Mouse (Mus musculus) urinary bladder, postnatal 14 days (tissue): ENCODE measurements around the gene Rbm24.
A peak's percentile ranks its signal among the peaks of the same experiment; 100 is the strongest.

ENCODE experiments used
- DNase-seq: peaks from one replicate; pipeline ENCODE4 v3.0.0; 2021; ENCODE audit warnings: low spot score

Gene Rbm24

GRCm38 (mm10) chr13:46418141-46418601 is at the start of gene Rbm24:
Gene Rbm24 (plus strand): TSS chr13:46418434.
- DNase-seq, result peak; percentile 26

DNA sequence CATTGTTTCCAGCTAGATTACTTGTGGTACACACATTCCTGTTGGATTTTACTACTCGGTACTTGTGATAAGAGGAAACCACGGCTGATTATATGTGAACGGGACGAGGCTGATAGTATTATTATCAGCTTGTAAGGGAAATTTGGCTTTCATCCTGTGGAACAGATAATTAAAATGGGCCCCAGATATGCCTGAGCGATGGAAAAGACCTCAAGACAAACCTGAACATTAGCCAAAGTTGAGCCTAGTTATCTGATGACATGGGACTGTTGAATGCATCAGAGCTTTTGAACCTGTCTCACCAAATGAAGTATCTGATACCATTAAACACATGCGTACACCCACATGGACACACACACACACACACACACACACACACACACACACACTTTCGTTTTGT is 45.4 kb upstream of the Rbm24 start:
- DNase-seq, result no peak

GRCm38 (mm10) chr13:46375371-46375770 is 42.9 kb upstream of the Rbm24 start:
- no peak for DNase-seq

GRCm38 (mm10) chr13:46387396-46387795 is 30.8 kb upstream of the Rbm24 start:
- no peak for DNase-seq

- DNase-seq, result no peak
These were observed 26.6 kb upstream of the Rbm24 start for GRCm38 (mm10) chr13:46391654-46392053.

DNA sequence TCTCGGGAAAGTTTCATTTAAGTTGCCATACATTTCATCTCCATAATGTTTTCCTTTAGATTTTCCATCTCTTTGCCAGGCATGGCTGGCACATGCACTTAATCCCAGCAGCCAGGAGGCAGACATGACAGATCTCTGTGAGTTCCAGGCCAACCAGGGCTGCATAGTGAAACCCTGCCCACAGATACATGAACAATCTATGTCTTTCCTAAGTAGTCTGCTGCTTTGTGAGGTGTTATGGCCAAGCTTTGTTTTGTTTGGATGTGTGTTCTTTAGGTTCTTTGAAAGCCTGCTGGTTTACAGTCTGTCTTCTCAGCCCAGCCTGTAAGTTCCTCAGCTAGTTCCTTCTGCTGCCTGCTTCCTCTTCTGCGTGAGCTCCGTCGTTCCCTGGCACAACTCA is 25.3 kb upstream of the Rbm24 start:
- DNase-seq, result no peak

- DNase-seq, result no peak
These were observed 24.3 kb upstream of the Rbm24 start for GRCm38 (mm10) chr13:46393936-46394335.

GRCm38 (mm10) chr13:46397235-46397634 is 21.0 kb upstream of the Rbm24 start:
- DNase-seq, result no peak

GRCm38 (mm10) chr13:46407151-46407550 is 11.1 kb upstream of the Rbm24 start:
- no peak for DNase-seq

DNA sequence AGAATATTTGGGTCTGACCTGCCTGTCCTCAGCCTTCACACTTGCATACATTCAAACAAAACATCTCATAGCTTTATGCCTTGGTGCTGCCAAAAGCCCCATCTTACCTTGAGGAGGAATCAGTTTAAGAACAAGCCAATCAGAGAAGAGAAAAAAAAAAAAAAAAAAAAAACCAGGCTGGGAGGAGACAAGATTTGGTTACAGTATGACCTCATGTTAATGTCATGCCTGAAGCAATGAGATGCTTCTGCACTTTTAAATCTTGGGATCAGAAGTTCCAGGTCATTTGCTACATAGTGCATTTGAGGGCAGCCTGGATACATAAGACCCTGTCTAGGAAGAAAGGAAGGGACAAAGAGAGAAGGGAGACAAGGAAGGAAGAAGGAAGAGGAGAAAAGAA is 6.0 kb upstream of the Rbm24 start:
- no peak for DNase-seq

- no peak for DNase-seq
These were observed 4.6 kb upstream of the Rbm24 start for GRCm38 (mm10) chr13:46413588-46413987.

DNA sequence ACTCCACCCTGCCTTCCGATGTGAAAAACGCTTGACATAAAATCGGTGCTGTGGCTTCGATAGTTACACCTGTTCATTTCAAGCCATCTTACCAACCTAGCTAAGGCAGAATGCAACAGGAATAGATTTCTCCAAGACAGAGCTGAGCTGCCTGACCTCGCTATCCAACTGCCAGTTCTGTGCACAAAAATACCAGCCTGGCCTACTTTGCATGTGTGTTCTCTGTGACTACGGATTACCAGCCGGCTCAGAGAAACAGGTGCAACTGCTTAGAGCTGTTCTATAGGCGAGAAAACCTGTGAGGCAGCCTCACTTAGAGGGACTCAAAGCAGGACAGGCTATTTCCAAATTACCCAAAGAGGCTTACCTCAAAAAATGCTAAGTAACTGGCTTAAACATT is 4.2 kb upstream of the Rbm24 start:
- DNase-seq, result no peak

DNA sequence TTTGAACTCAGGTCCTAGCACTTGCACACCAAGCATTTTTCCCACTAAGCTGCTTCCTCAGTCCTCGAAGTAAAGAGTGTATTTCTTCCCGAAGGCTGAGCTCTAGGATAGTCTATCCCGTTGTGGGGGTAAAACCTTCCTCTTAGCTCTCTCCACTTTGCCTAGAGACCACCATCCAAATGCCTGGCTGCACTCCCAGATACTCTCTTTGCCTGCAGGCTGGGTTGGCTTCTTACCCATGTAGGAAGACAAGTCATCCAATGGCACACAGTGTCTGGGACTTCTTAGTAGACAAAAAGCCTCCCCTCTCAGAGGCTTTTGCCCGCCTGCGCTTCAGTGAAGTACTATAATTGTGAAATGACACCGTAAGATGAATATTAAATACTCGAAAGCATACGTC is 2.2 kb upstream of the Rbm24 start:
- DNase-seq, result no peak

DNA sequence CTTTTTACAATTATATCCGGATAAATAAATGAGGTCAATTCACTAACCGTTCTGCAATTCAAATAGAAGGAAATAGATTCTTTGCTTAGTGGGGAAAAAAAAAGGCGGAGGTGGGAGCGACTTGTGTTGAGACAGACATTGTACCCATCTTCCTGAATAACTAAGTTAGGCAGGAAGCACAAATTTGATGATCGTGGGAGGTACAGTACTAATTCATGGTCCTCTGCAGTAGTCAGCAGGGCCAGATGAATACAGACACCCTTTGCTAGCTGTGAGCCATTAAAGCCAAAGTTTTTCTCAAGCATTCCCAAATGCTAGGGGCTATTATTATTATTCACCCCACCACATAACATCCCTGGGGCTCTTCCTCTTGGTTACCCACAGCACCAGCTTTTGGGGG is 640 bp upstream of the Rbm24 start:
- DNase-seq, result no peak

DNA sequence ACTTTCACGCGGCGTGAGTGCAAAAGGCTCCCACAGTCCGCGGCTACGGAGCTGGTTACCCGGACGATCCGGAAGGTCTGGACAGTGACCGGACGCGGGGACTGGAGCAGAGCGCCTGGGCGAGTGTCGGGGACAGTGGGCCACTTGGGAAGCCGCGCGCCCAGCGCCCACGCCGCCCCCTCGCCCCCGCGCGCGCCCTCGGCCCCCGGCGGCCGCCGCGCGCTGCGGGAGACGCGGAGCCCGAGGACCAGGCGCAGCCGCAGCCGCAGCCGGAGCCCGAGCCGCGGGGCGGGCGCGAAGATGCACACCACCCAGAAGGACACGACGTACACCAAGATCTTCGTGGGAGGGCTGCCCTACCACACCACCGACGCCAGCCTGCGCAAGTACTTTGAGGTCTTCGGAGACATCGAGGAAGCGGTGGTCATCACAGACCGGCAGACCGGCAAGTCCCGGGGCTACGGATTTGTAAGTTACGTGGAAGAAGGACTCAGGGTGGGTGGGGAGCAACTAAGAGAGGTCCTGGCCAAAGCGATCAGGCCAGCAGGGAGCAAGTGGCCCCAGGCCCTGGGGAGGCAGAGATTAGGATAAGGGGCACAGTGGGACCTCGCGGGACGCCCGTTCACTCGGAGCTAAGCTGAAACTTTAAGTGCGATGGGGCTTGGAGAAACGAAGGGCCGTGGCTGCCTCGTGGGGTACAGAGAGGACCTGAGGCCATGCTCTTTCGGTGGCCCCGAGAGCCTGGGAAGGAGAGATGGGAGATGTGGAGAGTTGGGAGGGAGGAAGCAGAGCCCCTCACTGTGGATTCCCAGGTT is 704 bp downstream of the Rbm24 start:
- no peak for DNase-seq

DNA sequence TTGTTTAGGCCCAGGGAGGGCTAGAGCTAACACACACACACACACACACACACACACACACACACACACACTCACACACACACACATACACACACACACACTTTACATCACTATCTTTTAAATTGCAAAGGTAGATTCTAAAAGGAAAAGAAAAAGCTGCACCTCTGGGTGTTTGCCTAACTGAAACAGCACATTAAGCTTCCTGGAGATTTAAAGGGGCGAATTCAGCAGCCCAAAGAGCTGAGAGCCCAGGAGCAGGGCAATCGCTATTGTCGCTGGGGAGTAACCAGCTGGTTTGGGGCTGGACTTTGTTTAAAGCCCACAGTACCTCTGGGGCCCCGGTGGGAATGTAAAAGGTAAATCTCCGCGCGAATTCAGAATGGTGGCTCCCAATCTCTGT is 1.4 kb downstream of the Rbm24 start:
- DNase-seq, result no peak

DNA sequence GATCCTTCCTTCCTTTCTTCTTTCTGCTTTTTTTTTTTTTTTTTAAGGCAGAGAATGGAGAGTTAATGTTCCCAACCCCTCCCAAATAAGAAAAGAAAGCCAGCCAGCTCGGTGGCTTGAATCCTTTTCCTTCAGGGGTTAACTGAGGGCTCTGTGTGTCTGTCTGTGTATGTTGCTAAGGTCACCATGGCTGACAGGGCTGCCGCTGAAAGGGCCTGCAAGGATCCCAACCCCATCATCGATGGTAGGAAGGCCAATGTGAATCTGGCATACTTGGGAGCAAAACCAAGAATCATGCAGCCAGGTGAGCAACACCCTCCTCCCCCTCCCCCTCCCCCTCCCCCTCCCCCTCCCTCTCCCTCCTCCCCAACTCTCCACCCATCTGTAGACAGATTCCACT is 1.9 kb downstream of the Rbm24 start:
- DNase-seq, result no peak

- DNase-seq, result no peak
These were observed 5.6 kb downstream of the Rbm24 start for GRCm38 (mm10) chr13:46423805-46424204.

DNA sequence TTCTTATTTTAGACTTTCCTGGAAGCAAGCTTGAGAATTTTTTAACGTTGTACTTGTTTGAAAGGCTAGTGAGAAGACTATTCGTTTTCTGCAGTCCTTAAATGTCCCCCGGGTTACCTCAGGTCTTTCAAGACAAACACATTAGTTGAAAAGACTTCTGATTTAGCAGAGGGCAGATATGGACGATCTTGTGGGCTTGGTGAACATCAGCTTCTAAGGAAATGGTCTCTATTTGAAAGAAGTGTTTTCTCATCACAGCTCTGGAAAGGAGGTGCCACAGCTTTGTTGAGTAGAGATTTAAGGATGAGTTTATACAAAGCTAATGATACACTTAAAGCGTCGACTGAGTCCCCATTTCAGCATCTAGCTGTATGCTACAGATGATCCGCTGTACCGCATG is 6.1 kb downstream of the Rbm24 start:
- no peak for DNase-seq

DNA sequence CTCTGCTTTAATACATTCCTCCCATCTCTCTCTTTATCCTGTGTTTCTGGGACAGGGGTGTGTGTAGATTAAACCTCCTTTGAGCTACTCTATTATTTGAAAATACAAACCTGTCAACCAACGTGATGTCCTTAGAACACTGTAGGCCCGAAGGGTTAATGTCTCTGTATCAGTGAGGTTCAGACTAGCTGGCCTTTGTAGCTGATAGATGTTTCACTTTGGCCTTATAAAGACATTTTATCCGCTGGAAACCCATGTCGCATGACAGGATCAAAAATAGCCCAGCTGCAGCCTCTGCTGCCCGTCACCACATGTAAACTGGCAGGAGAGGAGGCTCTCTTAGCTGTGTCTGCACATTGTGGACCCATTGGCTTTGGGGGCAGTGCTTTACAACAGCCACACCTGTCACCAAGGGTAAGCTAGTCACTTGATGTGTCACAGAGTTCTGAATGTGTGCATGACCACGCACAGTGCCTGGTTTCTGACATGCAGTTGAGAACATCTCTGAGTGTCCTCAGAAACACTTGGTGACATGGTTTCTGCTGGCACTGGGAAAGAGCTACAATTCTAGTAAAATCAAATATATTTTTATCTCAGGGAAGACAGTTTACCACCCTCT is 8.5 kb downstream of the Rbm24 start:
- DNase-seq, result no peak

DNA sequence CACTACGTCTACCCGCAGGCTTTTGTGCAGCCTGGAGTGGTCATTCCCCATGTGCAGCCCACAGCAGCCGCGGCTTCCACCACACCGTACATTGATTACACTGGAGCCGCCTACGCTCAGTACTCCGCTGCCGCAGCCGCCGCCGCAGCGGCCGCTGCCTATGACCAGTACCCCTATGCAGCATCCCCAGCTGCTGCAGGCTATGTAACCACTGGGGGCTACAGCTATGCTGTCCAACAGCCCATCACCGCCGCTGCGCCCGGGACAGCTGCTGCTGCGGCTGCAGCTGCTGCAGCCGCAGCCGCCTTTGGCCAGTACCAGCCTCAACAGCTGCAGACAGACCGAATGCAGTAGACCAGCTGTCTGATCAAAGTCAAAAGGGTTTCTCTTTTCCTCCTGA is 10.7 kb downstream of the Rbm24 start:
- no peak for DNase-seq

- DNase-seq, result no peak
These were observed 11.6 kb downstream of the Rbm24 start for GRCm38 (mm10) chr13:46429866-46430265.

- DNase-seq, result no peak
These were observed 15.8 kb downstream of the Rbm24 start for GRCm38 (mm10) chr13:46433880-46434560.
